Mouse (Mus musculus): ENCODE data around the gene Slc15a1.
"Not testable (repeated sequence)": the region's sequence is repeated elsewhere in the genome, so short reads cannot be mapped to it uniquely, and the experiment has no call there.

Slc15a1 gene

DNA sequence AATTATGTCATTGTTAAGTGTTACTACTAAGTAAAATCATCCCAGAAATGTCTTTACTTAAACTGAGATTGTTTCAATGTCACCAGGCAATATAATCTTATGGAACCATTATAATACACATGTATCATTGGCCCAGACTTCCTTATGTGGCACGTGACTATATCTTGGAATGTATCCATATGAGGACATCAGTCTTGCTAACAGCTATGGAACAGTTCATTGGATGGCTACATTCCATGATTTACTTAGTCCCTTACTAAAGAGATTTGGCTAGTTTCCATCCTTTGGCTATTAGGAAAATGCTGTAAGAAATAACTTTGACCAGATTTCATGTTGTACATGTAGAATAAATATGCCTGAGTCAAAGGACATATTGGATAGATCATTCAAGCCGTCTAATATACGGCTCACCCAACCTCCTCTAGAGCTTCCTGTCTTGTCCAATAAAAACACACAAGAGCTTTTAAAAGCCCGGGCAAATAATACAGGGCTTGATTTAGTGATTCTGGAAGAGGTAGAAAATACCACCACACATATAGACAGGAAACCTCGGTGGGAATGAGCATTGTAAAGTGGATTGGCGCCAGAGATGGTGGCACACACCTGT lies 90.3 kb downstream of the Slc15a1 start:
- DNase-seq (ENCODE audit: extremely low spot score, low spot score): no peak

DNA sequence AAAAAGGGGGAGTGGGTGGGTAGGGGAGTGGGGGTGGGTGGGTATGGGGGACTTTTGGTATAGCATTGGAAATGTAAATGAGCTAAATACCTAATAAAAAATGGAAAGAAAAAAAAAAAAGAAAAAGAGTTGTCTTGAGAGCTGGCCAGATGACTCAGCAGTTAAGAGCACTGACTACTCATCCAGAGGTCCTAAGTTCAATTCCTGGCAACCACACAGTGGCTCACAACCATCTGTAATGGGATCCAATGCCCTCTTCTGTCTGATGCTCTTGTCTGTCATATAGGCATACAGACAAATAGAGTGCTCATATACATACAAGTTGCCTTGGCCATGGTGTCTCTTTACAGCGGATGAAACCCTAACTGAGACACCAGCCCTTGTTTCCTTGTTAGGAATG lies 91.3 kb downstream of the Slc15a1 start:
- DNase-seq (ENCODE audit: extremely low spot score, low spot score): not testable (repeated sequence)

Measured in neural tube, embryonic 10.5 days (tissue).